Mouse (Mus musculus) layer of hippocampus, postnatal 36 days (tissue): ENCODE results near the gene Srsf2. TPM values are rescaled to one million over a fixed set of nuclear protein-coding genes. Genes with fewer than 3 reads are reported as not detected.
"Not testable (repeated sequence)": the region's sequence is repeated elsewhere in the genome, so short reads cannot be mapped to it uniquely, and the experiment has no call there.

Experiments
- DNase-seq, 2 experiments: peaks; one replicate each; pipeline ENCODE4 v3.0.0; 2022
- total RNA-seq, 2 experiments: library from RNA; stranded (reverse); gene quantifications; 2 replicates each; pipeline ENCODE4 v1.2.3; 2021

Gene Srsf2
- total RNA-seq, 2 experiments from 2014 or later, result 170 to 180 TPM

DNA sequence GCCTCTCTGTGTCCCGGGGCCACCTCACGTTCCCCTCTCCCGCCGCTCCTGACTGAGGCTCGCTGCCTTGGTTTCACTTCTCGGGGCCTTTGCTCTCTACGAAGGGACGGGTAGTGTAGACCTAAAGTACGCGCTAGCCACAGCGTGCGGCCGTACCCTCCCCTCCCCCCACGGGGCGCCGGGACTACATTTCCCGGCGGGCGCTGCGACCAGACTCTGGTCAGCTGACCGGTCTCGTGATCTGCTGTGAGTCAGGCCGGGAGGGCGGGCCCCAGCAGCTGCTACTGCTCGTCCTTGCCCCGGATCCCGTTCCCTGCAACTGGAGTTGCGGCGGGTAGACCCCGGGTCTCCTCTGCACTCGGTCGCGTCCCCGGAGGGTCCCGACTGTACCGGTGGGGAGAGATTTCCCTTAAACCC lies 626 bp upstream of the Srsf2 start:
- DNase-seq, result peak; percentile 97 to 99

DNA sequence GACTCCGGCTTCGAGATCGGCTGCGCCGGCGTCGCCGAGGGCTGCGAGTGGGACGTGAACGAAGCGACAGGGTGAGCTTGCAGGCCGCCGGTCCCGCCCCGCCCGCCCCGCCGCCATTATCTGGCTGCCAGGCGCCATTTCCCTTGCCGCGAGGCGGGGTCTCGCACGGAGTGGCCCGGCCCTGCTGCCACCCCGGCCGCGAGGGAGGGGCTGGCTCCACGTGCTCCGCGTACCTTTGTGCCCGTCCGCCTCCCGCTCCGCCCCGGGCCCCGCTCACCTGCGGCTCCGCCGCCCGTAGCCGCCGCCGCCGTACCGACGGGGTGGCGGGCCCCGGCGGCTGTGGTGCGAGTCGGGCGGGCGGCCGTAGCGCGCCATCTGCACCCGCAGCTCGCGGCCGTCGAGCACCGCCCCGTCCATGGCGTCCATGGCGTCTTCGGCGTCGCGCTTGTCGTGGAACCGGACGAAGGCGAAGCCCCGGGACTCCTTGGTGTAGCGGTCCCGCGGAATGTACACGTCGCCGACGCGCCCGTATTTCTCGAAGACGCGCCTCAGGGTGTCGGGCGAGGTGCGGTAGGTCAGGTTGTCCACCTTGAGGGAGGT lies 503 bp downstream of the Srsf2 start, which contains the start of gene Mfsd11:
Gene Mfsd11 (plus strand): TSS at position 150 of the 600 bp plus-strand sequence.
- DNase-seq, result peak; percentile 78 to 79

DNA sequence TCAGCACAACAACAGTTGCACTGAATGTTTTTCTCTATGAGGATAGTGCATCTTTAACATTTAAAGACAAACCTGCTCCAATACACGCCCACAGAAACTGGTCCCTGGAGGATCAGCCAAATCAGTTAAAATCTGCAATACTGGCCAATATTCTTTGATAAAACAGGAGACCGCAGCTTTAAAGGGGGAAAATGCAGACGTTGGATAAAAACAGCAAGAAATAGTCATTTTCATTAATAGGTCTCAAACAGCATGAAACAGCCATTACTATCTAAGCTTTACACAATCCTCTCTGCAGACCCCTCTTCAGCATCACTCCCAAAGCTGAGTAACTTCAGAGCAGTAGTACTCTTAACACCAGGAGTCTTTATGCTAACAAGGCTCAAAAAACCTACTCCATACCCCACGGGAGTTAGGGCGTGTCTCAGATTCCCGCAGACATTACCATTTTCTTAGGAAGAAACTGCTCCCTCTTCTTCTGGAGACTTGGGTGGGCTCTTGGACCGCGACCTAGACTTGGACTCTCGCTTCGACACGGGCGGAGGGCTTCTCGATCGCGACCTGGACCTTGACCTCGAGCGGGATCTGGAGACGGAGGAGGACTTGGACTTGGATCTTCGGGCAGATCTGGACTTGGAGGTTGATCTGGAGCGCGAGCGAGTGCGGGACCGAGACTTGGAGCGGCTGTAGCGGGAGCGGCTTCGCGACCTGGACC lies 1.2 kb downstream of the Srsf2 start:
- DNase-seq, result no peak

DNA sequence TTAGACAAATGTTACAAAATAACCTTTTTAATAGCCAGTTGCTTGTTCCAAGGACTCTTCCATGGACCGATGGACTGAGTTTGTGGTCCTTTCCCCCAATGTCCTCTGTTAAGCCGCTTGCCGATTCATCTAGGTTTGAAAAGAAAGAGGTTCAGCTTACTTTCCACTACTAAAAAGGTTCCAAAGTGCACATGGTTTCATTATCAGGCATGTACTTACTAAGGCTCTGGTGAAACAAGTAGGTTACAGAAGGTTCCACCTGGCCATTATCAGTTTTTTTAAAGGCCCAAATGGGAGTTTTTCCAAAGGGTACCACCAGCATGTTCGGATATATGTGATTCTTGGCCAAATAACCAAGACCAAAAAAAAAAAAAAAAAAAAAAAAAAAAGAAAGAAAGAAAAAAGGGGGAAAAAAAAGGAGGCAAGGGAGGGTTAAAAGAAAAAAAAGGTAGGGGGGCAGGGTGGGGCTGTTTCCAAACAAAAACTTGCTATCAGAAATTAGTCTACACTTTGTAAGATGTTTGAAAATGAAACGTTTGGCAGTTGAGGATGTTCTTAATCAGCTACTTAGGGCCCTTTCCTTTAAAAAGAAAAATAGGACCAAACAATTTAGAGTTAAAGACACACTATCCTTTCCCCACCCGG lies 1.9 kb downstream of the Srsf2 start:
- DNase-seq, result no peak

DNA sequence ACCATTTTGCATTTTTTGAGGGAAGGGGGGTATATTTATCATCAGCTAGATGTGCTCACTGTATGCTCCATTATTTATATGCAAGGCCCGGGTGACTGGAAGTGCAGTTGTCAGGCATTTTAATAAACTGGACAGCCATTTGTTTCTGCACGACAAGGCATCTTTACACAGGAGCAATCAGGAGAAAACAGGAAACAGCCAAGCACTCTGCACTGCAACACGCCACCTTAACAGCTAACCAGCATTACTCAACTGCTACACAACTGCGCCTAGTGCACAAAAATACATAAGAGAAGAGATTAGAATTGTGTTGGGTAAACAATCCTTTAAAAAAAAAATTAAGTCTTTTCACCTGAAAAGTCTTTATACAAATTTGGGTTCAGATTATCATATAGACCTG lies 2.8 kb downstream of the Srsf2 start:
- DNase-seq, result no peak

- no peak for DNase-seq
These were observed 3.3 kb downstream of the Srsf2 start for GRCm38 (mm10) chr11:116849587-116849986.

DNA sequence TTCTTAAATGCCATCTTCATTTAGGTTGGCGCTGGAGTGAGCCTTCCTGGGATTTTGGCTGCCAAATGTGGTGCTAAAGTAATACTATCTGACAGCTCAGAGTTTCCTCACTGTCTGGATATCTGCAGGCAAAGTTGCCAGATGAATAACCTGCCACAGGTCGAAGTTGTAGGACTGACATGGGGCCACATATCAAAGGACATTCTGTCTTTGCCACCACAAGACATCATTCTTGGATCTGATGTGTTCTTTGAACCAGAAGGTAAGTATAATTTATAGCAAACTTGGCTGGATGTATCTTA lies 4.1 kb downstream of the Srsf2 start:
- DNase-seq, result not testable (repeated sequence)

DNA sequence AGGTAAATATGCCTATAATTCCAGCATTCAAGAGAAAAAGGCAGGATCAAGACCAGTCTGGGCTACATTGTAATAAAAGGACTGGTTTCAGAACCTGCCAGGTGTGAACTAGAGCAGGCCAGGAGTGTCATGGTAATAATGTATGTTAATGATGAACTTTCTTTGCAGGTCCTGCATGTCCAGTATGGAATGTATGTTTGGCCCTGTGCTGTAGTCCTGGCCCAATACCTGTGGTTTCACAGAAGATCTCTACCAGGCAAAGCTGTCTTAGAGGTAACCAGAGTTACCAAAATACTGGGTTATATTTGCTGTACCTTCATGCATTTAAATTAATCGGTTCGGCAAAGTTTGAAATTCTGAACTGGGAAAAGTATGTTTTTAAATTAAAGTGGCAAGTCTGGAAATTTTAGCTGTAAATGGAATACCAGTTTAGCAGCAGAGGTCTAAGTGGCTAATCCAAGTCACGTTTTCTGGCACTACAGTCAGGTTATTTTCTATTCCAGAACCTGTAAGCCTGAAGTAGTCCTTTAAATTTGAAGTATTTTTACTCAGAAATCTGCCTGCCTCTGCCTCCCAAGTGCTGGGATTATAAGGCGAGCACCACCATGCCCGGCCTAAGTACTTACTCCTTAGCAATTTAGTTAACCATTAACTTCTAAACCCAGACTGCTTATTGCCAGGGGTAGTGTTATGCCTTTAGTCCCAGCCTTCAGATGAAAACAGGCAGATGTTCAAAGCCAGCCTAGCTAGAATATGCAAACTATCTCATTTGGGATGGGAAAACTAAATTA lies 4.6 kb downstream of the Srsf2 start:
- no peak for DNase-seq

GRCm38 (mm10) chr11:116847187-116848085 lies 5.5 kb downstream of the Srsf2 start:
- DNase-seq, result no peak

- DNase-seq, result no peak
These were observed 6.2 kb downstream of the Srsf2 start for GRCm38 (mm10) chr11:116846593-116847181.

- DNase-seq, result peak; percentile 98
These were observed 9.3 kb downstream of the Srsf2 start, which contains the start of the genes Mettl23 and Jmjd6 for GRCm38 (mm10) chr11:116843261-116844233. TSS of gene Mettl23 (plus strand) at chr11:116843278. TSS of gene Jmjd6 (minus strand) at chr11:116843449.

DNA sequence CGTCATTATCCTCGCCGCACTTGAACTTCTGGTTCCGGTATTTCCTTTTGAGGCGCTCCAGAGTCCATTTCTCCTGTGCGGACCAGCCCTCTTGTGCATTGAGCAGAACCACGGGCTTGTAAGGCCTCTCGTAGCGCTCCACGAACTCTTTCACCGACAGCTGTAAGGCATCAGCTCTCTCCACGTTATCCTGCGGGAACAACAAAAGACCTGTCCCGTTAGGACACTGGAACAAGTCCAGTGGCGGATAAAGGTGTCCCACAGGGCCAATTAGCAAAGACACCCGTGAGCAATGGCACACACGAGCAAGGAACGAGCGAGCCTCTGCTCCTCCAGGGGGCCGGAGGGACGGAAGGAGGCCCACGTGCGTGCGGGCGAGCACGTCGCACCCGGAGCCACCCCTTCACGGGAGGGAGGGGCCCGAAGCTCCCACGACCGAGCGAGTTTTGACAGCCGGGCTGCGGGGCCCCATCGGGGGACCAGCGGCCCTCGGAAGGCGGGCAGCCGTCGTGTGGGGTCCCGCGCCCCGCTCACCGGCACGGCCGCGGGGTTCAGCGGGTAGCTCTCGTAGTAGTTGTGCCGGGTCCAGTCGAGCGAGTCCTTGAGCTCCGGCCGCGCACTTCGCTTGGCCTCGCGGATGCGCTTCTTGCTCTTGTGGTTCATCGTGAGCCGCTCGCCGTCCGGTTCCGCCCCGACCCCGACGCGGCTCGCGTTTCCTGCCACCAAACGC lies 10.2 kb downstream of the Srsf2 start:
- DNase-seq, result peak; percentile 64 to 71

GRCm38 (mm10) chr11:116840748-116841147 lies 12.1 kb downstream of the Srsf2 start:
- no peak for DNase-seq

GRCm38 (mm10) chr11:116839601-116840000 lies 13.3 kb downstream of the Srsf2 start:
- DNase-seq, result no peak

- no peak for DNase-seq
These were observed 14.0 kb downstream of the Srsf2 start for GRCm38 (mm10) chr11:116838936-116839335.

DNA sequence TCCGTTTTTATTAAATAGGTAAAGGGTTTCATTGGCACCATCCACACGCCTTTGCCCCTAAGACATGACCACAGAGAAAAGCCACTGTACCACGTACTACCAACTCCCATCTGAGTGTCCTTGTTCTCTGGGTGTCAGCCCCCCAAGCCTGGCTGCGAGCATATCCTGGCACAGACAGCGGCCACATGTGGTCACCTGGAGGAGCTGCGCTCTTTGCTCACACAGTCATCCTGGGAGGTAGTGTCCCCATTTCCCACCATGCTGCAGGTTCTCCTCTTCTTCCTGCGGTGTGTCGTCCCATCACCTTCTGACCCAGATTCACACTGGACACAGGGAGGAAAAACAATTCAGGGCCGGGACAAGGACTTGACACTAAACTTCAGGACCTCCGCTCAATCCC lies 15.5 kb downstream of the Srsf2 start:
- DNase-seq, result no peak

GRCm38 (mm10) chr11:116836283-116836682 lies 16.6 kb downstream of the Srsf2 start:
- no peak for DNase-seq

- no peak for DNase-seq
These were observed 17.9 kb downstream of the Srsf2 start for GRCm38 (mm10) chr11:116834954-116835353.

DNA sequence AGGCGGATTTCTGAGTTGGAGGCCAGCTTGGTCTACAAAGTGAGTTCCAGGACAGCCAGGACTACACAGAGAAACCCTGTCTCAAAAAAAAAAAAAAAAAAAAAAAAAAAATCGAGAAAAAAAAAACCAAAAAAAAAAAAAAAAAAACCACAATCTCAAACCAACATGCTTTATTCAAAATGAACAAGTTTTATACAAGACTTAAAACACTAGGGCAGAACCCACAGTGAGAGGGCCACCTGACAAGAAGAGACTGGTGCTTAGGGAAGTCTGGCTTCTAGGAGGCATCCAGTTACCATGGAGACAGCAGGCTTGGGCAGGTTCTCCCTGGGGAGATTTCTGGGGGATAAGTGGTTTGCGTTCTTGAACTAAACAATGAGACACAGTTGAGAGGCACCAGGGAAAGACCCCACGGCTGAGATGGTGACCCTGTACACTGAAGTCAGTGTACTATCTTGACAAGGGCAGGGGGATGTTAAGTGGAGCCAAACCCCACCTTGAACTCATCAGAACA lies 20.7 kb downstream of the Srsf2 start:
- DNase-seq, result no peak
